Mouse (Mus musculus): ENCODE measurements around the gene Ptprf.

Gene Ptprf

GRCm38 (mm10) chr4:118291231-118291630, at the start of gene Ptprf:
Ptprf (minus strand) TSS chr4:118291405.
- in situ Hi-C loops (cut with MseI, MboI): loop anchor here in 1 of 2 experiments (10.0 kb wide), 1 partner anchor 76 kb away; no protein-coding TSS in a partner anchor

- in situ Hi-C loops (cut with MseI, MboI): no loop called here
Observed at GRCm38 (mm10) chr4:118336658-118337057, 45.5 kb upstream of the Ptprf start.

GRCm38 (mm10) chr4:118335991-118336390, 44.8 kb upstream of the Ptprf start:
- in situ Hi-C loops (cut with MseI, MboI): no loop called here

GRCm38 (mm10) chr4:118331777-118332176, 40.6 kb upstream of the Ptprf start:
- in situ Hi-C loops (cut with MseI, MboI): no loop called here

- in situ Hi-C loops (cut with MseI, MboI): no loop called here
Observed at GRCm38 (mm10) chr4:118326476-118326875, 35.3 kb upstream of the Ptprf start.

- in situ Hi-C loops (cut with MseI, MboI): no loop called here
Observed at GRCm38 (mm10) chr4:118320636-118321035, 29.4 kb upstream of the Ptprf start.

GRCm38 (mm10) chr4:118319706-118320344, 28.6 kb upstream of the Ptprf start:
- in situ Hi-C loops (cut with MseI, MboI): no loop called here

GRCm38 (mm10) chr4:118316662-118317061, 25.5 kb upstream of the Ptprf start:
- in situ Hi-C loops (cut with MseI, MboI): no loop called here

GRCm38 (mm10) chr4:118315286-118315685, 24.1 kb upstream of the Ptprf start:
- in situ Hi-C loops (cut with MseI, MboI): no loop called here

- in situ Hi-C loops (cut with MseI, MboI): no loop called here
Observed at GRCm38 (mm10) chr4:118310461-118310860, 19.3 kb upstream of the Ptprf start.

GRCm38 (mm10) chr4:118307533-118308263, 16.5 kb upstream of the Ptprf start:
- in situ Hi-C loops (cut with MseI, MboI): no loop called here

- in situ Hi-C loops (cut with MseI, MboI): no loop called here
Observed at GRCm38 (mm10) chr4:118306113-118306696, 15.0 kb upstream of the Ptprf start.

- in situ Hi-C loops (cut with MseI, MboI): no loop called here
Observed at GRCm38 (mm10) chr4:118304984-118305383, 13.8 kb upstream of the Ptprf start.

GRCm38 (mm10) chr4:118297844-118298243, 6.6 kb upstream of the Ptprf start:
- in situ Hi-C loops (cut with MseI, MboI): loop anchor here in 1 of 2 experiments (10.0 kb wide), 1 partner anchor 83 kb away; no protein-coding TSS in a partner anchor

GRCm38 (mm10) chr4:118295651-118296561, 4.7 kb upstream of the Ptprf start:
- in situ Hi-C loops (cut with MseI, MboI): loop anchor here in 1 of 2 experiments (10.0 kb wide), 1 partner anchor 81 kb away; no protein-coding TSS in a partner anchor

GRCm38 (mm10) chr4:118294811-118295210, 3.6 kb upstream of the Ptprf start:
- in situ Hi-C loops (cut with MseI, MboI): loop anchor here in 1 of 2 experiments (10.0 kb wide), 1 partner anchor 80 kb away; no protein-coding TSS in a partner anchor

- in situ Hi-C loops (cut with MseI, MboI): loop anchor here in 1 of 2 experiments (10.0 kb wide), 1 partner anchor 78 kb away; no protein-coding TSS in a partner anchor
Observed at GRCm38 (mm10) chr4:118292741-118293306, 1.6 kb upstream of the Ptprf start.

GRCm38 (mm10) chr4:118290416-118291030, 682 bp downstream of the Ptprf start:
- in situ Hi-C loops (cut with MseI, MboI): loop anchor here in 1 of 2 experiments (10.0 kb wide), 1 partner anchor 76 kb away; no protein-coding TSS in a partner anchor

- in situ Hi-C loops (cut with MseI, MboI): loop anchor here in 1 of 2 experiments (10.0 kb wide), 1 partner anchor 75 kb away; no protein-coding TSS in a partner anchor
Observed at GRCm38 (mm10) chr4:118289960-118290415, 1.2 kb downstream of the Ptprf start.

GRCm38 (mm10) chr4:118289266-118289665, 1.9 kb downstream of the Ptprf start:
- in situ Hi-C loops (cut with MseI, MboI): no loop called here
